Mouse (Mus musculus): ENCODE data around the gene Scel. TPM values are rescaled to one million over a fixed set of nuclear protein-coding genes. Genes with fewer than 3 reads are reported as not detected.
A peak's percentile ranks its signal among the peaks of the same experiment; 100 is the strongest.

Scel gene
- total and polyA plus RNA-seq, 2 experiments from 2014 or later: 0.26 TPM; not detected in 1

DNA sequence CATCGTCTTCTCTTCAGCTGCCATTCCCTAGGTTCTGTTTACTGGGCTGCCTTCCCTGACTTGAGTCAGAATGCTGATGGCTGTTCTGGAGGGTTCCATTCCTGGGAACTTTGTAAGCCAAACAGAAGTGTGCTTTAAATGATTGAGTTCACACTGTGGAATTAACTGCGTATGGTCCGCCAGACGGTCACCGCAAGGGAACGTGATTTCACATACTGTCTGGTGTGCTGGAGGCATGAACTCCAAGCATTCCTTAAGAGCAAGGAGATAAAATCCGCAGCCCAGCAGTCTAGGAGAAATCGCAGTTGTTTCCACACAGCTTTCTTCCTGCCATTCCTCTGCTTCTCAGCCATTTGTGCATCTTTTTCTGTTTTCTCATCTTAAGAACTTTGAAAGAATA lies 2.3 kb downstream of the Scel start:
- H3K4me2 ChIP-seq (ENCODE audit: low read depth, low read length, poor library complexity, severe bottlenecking): no peak overlapping the region
- H3K4me1 ChIP-seq (ENCODE audit: insufficient read depth, low read length): no peaks in the 10 kb centered on the region
- H3K9me3 ChIP-seq (ENCODE audit: low read length): no peaks in the 10 kb centered on the region
- H3K9ac ChIP-seq (replicated peaks; ENCODE audit: low read length, poor library complexity, severe bottlenecking): no peak overlapping the region
- no peak for ATAC-seq (ENCODE audit: low FRiP score)
- 81% methylated on average over 8 of the region's 8 CpGs for WGBS
- DNase-seq (ENCODE audit: low spot score): no peak
- no peak overlapping the region for H3K27ac ChIP-seq (ENCODE audit: low read depth, low read length)
- H3K4me3 ChIP-seq (ENCODE audit: low read depth, low read length): no peak overlapping the region
- H3K36me3 ChIP-seq (ENCODE audit: insufficient read depth, low read length): no peaks in the 10 kb centered on the region
- no peaks in the 10 kb centered on the region for H3K27me3 ChIP-seq (ENCODE audit: insufficient read depth, low read length)
- no peak for TF ChIP-seq CTCF (IDR thresholded peaks at IDR 0.05)

DNA sequence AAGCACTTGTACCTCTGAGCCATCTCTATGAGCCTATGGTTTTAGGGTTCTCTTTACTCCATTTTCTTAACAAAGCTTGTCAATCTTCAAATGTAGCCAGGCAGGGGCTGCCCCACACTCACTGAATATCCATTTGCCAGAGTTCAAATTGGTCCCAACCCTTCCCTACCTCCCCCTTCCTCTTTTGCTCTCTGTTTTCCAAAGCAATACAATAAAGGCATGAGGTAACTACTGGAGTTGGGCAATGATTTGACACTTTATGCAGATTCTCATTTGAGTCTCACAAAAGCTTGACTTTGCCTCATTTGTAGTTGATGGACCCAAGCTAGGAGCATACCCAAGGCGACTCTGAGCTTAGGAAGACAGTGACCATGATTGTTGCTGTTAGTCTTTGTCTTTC lies 13.1 kb downstream of the Scel start:
- Histone ChIP-seq H3K4me2 (ENCODE audit: low read depth, low read length, poor library complexity, severe bottlenecking) (no peak overlapping the region), H3K27me3 (ENCODE audit: insufficient read depth, low read length) (no peaks in the 10 kb centered on the region), H3K4me1 (ENCODE audit: insufficient read depth, low read length) (no peaks in the 10 kb centered on the region), H3K4me3 (ENCODE audit: low read depth, low read length) (no peak overlapping the region), H3K9me3 (ENCODE audit: low read length) (0 out of 2 replicates have a peak, but pooled peaks cover 3% of the 10 kb centered on the region), H3K27ac (ENCODE audit: low read depth, low read length) (no peak overlapping the region), H3K9ac (replicated peaks; ENCODE audit: low read length, poor library complexity, severe bottlenecking) (no peak overlapping the region), H3K36me3 (ENCODE audit: insufficient read depth, low read length) (no peaks in the 10 kb centered on the region)
- ATAC-seq (ENCODE audit: low FRiP score) (no peak), DNase-seq (ENCODE audit: low spot score) (no peak)
- 92% methylated on average over 1 of the region's 1 CpGs for WGBS
- TF ChIP-seq CTCF (IDR thresholded peaks at IDR 0.05): no peak

DNA sequence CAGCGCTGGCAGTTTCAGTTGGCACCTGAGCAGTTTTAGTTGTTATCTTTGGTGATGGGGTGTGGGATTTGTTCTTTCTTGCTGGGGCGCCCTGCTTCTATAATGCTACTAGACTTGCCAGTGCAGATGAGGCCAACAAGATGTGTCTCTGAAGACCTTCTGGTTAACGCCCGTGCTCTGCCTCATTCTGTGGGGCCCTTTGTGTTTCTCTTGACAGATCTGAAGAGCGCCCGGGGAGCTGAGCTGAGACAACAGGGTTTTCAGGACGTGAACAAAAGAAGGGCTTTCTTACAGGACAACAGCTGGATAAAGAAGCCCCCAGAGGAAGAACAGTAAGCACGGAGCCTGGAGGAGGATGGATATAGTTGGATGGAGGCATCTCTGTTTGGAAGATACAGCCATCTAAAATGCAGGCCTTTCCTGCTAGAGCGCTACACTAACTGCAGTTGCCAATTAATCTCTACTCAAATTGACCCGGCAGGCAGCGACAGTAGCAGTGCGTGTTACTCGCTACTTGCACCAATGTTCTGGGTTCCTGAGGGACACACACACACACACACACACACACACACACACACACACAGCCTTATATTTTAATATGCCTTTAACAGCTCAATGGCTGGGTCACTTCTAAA lies 16.7 kb downstream of the Scel start:
- H3K9ac ChIP-seq (replicated peaks; ENCODE audit: low read length, poor library complexity, severe bottlenecking): no peak overlapping the region
- WGBS: 30% methylated on average over 13 of the region's 13 CpGs
- H3K4me3 ChIP-seq (ENCODE audit: low read depth, low read length): no peak overlapping the region
- ATAC-seq (ENCODE audit: low FRiP score): no peak
- peak; percentile 12 for DNase-seq (ENCODE audit: low spot score)
- no peaks in the 10 kb centered on the region for H3K27me3 ChIP-seq (ENCODE audit: insufficient read depth, low read length)
- H3K9me3 ChIP-seq (ENCODE audit: low read length): 0 out of 2 replicates have a peak, but pooled peaks cover 3% of the 10 kb centered on the region
- no peak overlapping the region for H3K4me2 ChIP-seq (ENCODE audit: low read depth, low read length, poor library complexity, severe bottlenecking)
- H3K27ac ChIP-seq (ENCODE audit: low read depth, low read length): no peak overlapping the region
- no peak for TF ChIP-seq CTCF (IDR thresholded peaks at IDR 0.05)
- H3K36me3 ChIP-seq (ENCODE audit: insufficient read depth, low read length): no peaks in the 10 kb centered on the region
- no peaks in the 10 kb centered on the region for H3K4me1 ChIP-seq (ENCODE audit: insufficient read depth, low read length)

DNA sequence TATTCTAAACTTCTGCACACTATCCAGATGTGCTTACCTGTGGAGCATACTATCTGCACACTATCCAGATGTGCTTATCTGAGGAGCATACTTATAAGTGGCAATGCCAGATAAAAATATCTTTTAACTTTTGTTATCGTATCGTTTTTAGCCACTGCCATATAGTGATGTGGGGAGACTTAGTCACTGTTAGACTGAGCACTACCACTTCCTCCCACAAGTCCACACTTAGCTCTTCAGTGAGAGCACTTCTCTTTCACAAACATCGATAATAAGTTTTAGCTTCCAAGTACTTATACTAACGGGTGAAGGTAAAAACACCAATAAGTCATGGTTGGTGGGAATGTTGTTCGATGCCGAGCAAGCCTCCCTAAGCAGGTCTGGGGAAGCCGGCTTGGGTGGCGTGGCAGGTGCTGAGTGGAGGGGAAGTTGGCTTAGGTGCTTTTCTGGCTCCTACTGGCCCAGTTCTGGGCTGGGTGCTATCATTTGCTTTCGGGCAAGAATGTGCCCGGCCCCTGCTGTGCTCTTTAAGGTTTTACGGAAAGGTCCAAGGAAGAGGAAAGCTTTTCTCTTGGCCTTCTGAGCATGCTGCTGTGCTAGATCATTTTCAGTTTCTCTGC lies 18.7 kb downstream of the Scel start:
- H3K36me3 ChIP-seq (ENCODE audit: insufficient read depth, low read length): no peaks in the 10 kb centered on the region
- ATAC-seq (ENCODE audit: low FRiP score) (no peak), DNase-seq (ENCODE audit: low spot score) (no peak)
- no peak overlapping the region for H3K9ac ChIP-seq (replicated peaks; ENCODE audit: low read length, poor library complexity, severe bottlenecking)
- no peaks in the 10 kb centered on the region for H3K27me3 ChIP-seq (ENCODE audit: insufficient read depth, low read length)
- WGBS: 95% methylated on average over 11 of the region's 11 CpGs
- no peak overlapping the region for H3K27ac ChIP-seq (ENCODE audit: low read depth, low read length)
- no peak for TF ChIP-seq CTCF (IDR thresholded peaks at IDR 0.05)
- H3K4me1 ChIP-seq (ENCODE audit: insufficient read depth, low read length): no peaks in the 10 kb centered on the region
- no peak overlapping the region for H3K4me2 ChIP-seq (ENCODE audit: low read depth, low read length, poor library complexity, severe bottlenecking)
- no peak overlapping the region for H3K4me3 ChIP-seq (ENCODE audit: low read depth, low read length)
- 0 out of 2 replicates have a peak, but pooled peaks cover 3% of the 10 kb centered on the region for H3K9me3 ChIP-seq (ENCODE audit: low read length)

DNA sequence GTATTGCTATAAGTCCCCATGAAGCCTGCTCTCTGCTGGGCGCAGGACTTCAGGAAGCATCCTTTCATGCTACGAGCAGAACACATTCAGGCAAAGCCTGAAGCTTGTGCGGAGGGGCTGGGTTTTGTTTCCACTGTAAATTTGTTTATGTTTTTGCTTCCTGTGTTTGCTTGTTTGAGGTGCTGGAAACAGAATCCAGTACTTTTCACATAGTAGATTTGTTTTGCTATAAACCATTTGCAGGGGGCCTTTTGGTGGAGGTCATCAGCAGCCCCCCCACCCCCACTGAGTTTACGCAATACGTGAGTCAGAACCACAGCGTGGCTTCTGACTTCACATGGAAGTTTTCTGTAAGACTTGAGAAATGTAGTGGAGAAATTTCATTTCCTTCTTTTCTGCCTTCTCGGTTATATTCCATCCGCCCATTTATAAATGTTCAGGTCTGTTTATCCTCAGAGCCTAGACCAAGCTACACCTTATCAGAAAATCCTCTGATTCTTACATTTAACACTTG lies 22.4 kb downstream of the Scel start:
- Histone ChIP-seq H3K27me3 (ENCODE audit: insufficient read depth, low read length) (no peaks in the 10 kb centered on the region), H3K9me3 (ENCODE audit: low read length) (no peaks in the 10 kb centered on the region), H3K36me3 (ENCODE audit: insufficient read depth, low read length) (no peaks in the 10 kb centered on the region), H3K27ac (ENCODE audit: low read depth, low read length) (no peak overlapping the region), H3K4me3 (ENCODE audit: low read depth, low read length) (no peak overlapping the region), H3K4me1 (ENCODE audit: insufficient read depth, low read length) (no peaks in the 10 kb centered on the region), H3K4me2 (ENCODE audit: low read depth, low read length, poor library complexity, severe bottlenecking) (no peak overlapping the region), H3K9ac (replicated peaks; ENCODE audit: low read length, poor library complexity, severe bottlenecking) (no peak overlapping the region)
- TF ChIP-seq CTCF (IDR thresholded peaks at IDR 0.05): no peak
- DNase-seq (ENCODE audit: low spot score) (no peak), ATAC-seq (ENCODE audit: low FRiP score) (no peak)
- WGBS: 85% methylated on average over 8 of the region's 8 CpGs

DNA sequence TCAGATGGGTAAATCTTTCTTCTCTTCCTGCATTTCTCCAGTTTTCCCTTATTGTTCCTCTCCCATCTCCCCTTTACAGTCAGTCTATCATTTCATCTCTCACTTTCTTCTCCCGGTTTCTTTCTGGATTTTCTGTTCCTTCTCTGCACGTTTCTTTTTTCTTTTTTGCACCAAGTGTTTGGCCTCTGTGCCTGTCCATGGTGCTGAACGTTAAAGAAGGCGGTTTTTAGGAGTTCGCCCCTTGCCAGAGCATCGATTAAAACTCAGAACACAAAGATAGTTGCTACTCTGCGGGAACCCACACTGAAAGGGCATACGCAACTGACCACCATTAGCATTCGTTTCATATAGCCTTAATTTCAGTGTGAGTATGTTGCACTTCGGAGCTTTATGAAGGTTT lies 23.2 kb downstream of the Scel start:
- ATAC-seq (ENCODE audit: low FRiP score): no peak
- no peaks in the 10 kb centered on the region for H3K36me3 ChIP-seq (ENCODE audit: insufficient read depth, low read length)
- H3K4me3 ChIP-seq (ENCODE audit: low read depth, low read length): no peak overlapping the region
- no peak for DNase-seq (ENCODE audit: low spot score)
- no peak overlapping the region for H3K4me2 ChIP-seq (ENCODE audit: low read depth, low read length, poor library complexity, severe bottlenecking)
- no peak overlapping the region for H3K27ac ChIP-seq (ENCODE audit: low read depth, low read length)
- H3K9me3 ChIP-seq (ENCODE audit: low read length): no peaks in the 10 kb centered on the region
- WGBS: 44% methylated on average over 10 of the region's 10 CpGs
- no peak for TF ChIP-seq CTCF (IDR thresholded peaks at IDR 0.05)
- H3K9ac ChIP-seq (replicated peaks; ENCODE audit: low read length, poor library complexity, severe bottlenecking): no peak overlapping the region
- no peaks in the 10 kb centered on the region for H3K27me3 ChIP-seq (ENCODE audit: insufficient read depth, low read length)
- no peaks in the 10 kb centered on the region for H3K4me1 ChIP-seq (ENCODE audit: insufficient read depth, low read length)

Measured in midbrain, postnatal 0 days (tissue).